Mouse (Mus musculus) kidney, adult 9 months (tissue): ENCODE data around the gene Ppp2r5d.

Experiments
- DNase-seq: peaks from one replicate; pipeline ENCODE4 v3.0.0; 2022

The Ppp2r5d gene

GRCm38 (mm10) chr17:46679843-46680759 is 24.8 kb downstream of the Ppp2r5d start:
- DNase-seq, result peak; percentile 51

- no peak for DNase-seq
Observed at GRCm38 (mm10) chr17:46678911-46679310, 26.0 kb downstream of the Ppp2r5d start.

- peak; percentile 52 for DNase-seq
Observed at GRCm38 (mm10) chr17:46678416-46678815, 26.5 kb downstream of the Ppp2r5d start, which contains the start of gene Mea1. TSS of gene Mea1 (plus strand) at chr17:46678793.

GRCm38 (mm10) chr17:46674530-46675283 is 30.2 kb downstream of the Ppp2r5d start:
- DNase-seq, result peak; percentile 39

- DNase-seq, result peak; percentile 94
Observed at GRCm38 (mm10) chr17:46673850-46674529, 30.9 kb downstream of the Ppp2r5d start, which contains the start of gene Rrp36. TSS of gene Rrp36 (minus strand) at chr17:46674352.

GRCm38 (mm10) chr17:46669911-46670310 is 35.0 kb downstream of the Ppp2r5d start:
- DNase-seq, result no peak

- DNase-seq, result no peak
Observed at GRCm38 (mm10) chr17:46667712-46668111, 37.2 kb downstream of the Ppp2r5d start.

GRCm38 (mm10) chr17:46662730-46663129 is 42.2 kb downstream of the Ppp2r5d start:
- DNase-seq, result peak; percentile 38

- DNase-seq, result no peak
Observed at GRCm38 (mm10) chr17:46661981-46662380, 42.9 kb downstream of the Ppp2r5d start.

GRCm38 (mm10) chr17:46661351-46661750 is 43.6 kb downstream of the Ppp2r5d start:
- no peak for DNase-seq

- peak; percentile 51 for DNase-seq
Observed at GRCm38 (mm10) chr17:46656054-46656453, 48.9 kb downstream of the Ppp2r5d start.

- no peak for DNase-seq
Observed at GRCm38 (mm10) chr17:46651755-46652547, 53.0 kb downstream of the Ppp2r5d start.

GRCm38 (mm10) chr17:46651292-46651691 is 53.6 kb downstream of the Ppp2r5d start:
- DNase-seq, result no peak

- peak; percentile 92 for DNase-seq
Observed at GRCm38 (mm10) chr17:46650232-46651031, 54.5 kb downstream of the Ppp2r5d start, which contains the start of gene Cul7. TSS of gene Cul7 (plus strand) at chr17:46650337.

- no peak for DNase-seq
Observed at GRCm38 (mm10) chr17:46649811-46650210, 55.1 kb downstream of the Ppp2r5d start.

GRCm38 (mm10) chr17:46648436-46648835 is 56.5 kb downstream of the Ppp2r5d start:
- DNase-seq, result no peak

GRCm38 (mm10) chr17:46647279-46647678 is 57.6 kb downstream of the Ppp2r5d start:
- no peak for DNase-seq

GRCm38 (mm10) chr17:46646322-46646662 is 58.6 kb downstream of the Ppp2r5d start:
- DNase-seq, result no peak

GRCm38 (mm10) chr17:46645561-46646321 is 59.2 kb downstream of the Ppp2r5d start, which contains the start of the genes Klc4 and Mrpl2:
TSS of gene Klc4 (minus strand) at chr17:46646022.
TSS of gene Mrpl2 (plus strand) at chr17:46646229.
- peak; percentile 99 for DNase-seq

- peak; percentile 96 for DNase-seq
Observed at GRCm38 (mm10) chr17:46644916-46645475, 59.9 kb downstream of the Ppp2r5d start.
